Mouse (Mus musculus) heart, adult 18-20 months (tissue): Measurements from ENCODE around the gene Gjb1. TPM values are rescaled to one million over a fixed set of nuclear protein-coding genes. Genes with fewer than 3 reads are reported as not detected.
A peak's percentile ranks its signal among the peaks of the same experiment; 100 is the strongest.
"Not testable (repeated sequence)": the region's sequence is repeated elsewhere in the genome, so short reads cannot be mapped to it uniquely, and the experiment has no call there.

Source experiments
- DNase-seq, 2 experiments: peaks; one replicate each; pipeline ENCODE4 v3.0.0; 2021 to 2022; ENCODE audit warnings: mixed read lengths in 1 of 2
- long read RNA-seq, 2 experiments: library from polyadenylated mRNA; stranded (forward); transcript quantifications; one replicate each; pipeline ENCODE4 v2.0.0; 2021
- total RNA-seq, 2 experiments: library from RNA; stranded (reverse); gene quantifications; 2 replicates each; pipeline ENCODE4 v1.2.3; 2021

The Gjb1 gene
- not detected for total RNA-seq
- long read RNA-seq, experiment 1: 0 reads
- long read RNA-seq, experiment 2: 0 reads

DNA sequence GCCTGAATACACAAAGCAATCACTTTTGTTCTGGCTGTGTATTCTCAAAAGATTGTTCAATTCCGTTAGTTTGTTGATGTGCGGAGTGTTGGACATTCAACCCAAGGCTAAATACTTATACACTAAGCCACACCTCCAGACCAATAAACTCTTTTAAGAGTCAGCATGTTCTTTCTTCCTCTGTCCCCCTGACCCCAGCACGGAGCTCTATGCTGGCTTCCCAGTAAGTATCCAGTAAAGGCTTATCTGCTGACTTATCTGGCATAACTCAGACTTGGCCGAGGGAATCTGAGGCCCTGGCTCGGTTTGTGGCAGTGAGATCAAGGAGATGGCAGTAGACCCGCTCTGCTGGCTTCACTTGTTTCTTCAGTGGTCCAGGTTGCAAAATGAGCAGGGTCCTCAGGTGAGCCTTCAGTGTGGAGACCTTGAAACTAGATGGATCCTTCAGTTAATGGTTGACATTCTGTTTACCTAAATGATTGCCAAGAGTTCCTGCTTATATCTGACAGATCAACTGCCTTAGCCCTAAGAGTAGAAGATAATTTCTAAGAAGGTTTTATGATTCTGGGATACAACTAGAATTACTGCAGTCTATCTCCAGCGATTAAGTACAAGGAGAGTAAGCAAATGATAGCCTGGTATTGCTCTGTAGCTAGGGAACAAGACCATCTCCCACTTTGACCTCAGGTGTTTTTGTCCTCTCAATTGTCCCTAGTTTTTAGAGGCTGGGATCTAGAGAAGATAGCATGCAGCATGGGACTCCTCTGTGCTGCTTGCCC is at the start of gene Gjb1:
Gjb1 (plus strand) TSS at position 189 of the 779 bp plus-strand sequence.
- DNase-seq: no peak

DNA sequence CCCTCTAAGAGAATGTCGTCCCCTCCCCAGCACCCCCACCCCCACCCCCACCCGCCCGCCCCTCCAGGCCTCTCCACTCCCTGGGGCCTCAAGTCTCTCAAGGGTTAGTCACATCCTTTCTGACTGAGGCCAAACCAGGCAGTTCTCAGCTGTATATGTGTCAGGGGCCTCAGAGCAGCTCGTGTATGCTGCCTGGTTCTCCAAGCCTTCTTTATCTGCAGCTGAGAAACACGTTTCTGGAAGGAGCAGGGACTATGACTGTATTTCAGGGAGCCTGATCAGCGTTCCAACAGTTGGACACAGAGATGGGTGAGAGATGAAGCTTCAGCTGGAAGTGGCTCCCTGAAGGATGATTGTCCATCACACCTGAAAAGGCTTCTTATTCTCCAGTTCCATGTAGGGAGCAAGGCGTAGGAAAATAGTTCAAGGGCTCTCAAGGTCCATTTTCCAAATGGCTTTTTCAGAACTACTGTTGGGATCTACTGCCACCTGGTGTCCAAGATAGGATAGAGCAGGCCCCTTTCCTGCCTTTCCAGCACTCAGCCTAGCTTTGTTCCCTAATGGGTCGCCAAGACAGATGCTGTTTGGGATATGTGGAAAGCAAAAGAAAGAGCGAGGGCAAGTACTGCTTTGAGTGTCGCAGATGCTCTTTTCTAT is 46.7 kb upstream of the Gjb1 start:
- DNase-seq: peak; percentile 60 to 77

DNA sequence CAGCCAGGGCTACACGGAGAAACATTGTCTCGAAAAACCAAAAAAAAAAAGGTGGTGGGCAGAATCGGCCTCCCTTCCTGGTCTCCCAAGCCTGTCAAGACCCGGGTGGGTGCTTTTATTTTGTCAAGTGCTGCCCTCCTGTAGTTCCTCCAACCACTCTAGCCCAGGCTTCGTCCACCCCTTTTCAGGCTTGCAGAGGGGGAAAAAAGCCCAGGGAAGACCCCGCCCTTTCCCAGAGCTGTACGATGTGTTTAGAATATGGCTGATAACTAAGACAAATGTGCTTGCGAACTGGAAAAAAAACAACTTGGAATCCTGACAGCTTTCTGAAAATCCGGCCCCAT is 44.2 kb upstream of the Gjb1 start:
- DNase-seq: no peak

DNA sequence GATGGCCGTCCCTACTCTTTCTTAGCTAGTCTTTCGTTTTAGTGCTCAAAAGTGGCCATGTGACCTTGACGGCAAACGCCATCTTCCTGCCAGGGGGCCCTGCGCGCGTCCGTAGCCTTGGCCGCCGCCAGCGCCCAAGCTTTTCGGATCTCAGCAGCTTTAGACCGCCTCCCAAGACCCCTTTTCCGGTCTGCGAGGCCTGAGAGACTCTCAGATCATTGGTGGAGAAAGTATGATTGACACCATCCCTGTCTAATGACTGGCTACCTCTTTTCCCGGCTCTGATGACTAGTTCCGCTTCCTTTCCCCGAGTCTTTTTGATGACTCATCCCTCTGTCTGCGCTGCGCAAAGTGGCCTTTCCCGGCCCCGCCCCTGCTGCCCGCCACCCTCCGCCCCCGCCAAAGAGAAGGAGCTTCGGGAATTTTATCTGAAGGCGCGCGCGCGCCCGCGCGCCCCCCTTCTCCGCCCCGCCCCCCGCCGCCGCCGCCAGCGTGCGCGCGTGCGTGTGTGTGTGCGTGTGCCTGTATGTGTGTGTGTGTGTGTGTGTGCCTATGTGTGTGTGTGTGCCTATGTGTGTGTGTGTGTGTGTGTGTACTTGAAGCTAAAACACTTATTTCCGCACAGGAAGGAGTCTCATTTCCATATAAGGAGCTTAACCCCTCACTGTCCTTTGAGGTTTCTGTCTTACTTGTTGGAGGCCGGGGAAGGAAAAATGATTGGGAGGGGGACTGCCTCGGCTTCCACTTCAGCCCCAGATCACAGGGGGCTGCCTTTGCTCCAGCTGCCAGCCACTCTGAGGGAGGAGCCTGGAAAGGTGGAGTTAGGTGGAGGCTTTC is 43.6 kb upstream of the Gjb1 start:
- DNase-seq: peak; percentile 87 to 95

DNA sequence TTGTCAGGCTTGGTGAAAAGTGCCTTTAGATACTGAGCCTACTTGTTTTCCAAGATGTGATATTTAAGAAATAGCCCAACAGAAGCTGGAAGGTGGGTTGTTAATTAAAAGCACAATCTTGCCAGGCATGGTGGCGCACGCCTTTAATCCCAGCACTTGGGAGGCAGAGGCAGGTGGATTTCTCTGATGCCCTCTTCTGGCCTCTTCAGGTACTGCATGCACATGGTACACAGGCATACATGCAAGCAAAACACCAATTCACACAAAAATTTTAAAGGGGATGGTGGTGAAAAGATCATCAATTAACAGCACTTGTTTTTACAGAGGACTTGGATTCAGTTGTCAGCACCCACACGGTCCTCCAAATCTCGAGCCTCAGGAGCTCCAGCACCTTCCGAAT is 41.6 kb upstream of the Gjb1 start:
- DNase-seq: no peak

DNA sequence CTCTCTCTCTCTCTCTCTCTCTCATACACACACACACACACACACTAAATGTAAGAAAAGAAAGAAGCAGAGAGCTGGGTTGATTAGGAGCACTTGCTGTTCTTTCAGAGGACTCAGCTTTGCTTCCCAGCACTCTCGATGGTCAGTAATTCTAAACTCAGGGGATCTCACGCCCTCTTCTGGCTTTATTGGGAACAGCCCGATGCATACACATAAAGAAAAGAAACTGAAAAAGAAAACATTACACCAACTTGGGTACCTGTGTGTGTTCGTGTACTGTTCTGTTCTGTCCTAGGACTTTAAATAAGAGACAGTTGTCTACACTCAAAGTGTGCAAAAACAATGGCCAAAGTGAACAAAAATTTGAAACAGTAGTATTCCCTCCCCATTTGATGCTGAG is 37.5 kb upstream of the Gjb1 start:
- DNase-seq: no peak

DNA sequence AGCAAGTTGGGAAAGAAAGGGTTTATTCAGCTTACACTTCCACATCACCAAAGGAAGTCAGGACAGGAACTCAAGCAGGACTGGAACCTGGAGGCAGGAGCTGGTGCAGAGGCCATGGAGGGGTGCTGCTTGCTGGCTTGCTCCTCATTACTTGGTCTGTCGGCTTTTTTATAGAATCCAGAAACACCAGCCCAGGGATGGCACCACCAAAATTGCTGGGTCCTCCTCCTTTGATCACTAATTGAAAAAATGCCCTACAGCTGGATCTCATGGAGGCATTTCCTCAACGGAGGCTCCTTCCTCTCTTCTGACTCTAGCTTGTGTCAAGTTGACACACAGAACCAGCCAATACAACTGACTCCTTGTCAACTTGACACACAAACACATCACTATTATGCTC is 33.3 kb upstream of the Gjb1 start:
- DNase-seq: not testable (repeated sequence)

DNA sequence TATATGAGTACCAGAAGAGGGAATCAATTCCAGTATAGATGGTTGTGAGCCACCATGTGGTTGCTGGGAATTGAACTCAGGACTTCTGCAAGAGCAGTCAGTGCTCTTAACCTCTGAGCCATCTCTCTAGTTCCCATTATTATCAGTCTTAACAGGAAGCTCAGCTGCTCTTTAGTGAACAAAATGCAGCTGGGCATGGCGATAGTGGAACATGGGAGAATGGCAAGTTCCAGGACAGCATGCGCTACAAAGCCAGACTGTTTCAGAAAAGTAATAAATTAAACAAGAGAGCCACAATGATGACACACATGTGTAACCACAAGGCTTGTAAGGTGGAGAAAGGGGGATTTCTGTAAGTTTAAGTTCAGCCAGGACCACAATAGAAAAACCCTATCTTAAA is 30.7 kb upstream of the Gjb1 start:
- DNase-seq: no peak

DNA sequence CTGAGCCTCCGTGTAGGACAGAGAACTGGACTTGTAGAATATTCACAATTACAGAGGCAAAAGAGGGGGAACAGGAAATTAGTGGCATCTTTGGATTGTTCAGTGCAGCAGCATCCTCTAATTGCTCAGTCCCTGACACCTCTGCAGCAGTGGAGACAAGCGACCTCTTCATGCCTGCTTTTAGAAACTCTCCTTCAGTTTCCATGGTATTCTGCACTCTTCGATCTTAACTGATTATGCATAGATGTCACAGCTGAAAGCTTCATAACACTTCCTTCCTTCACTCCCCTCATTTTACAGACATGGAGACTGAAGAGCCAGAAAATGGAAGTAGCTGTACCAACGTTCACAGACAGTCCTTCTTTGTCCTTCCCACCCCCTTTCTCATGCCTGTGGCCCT is 29.7 kb upstream of the Gjb1 start:
- DNase-seq: no peak

DNA sequence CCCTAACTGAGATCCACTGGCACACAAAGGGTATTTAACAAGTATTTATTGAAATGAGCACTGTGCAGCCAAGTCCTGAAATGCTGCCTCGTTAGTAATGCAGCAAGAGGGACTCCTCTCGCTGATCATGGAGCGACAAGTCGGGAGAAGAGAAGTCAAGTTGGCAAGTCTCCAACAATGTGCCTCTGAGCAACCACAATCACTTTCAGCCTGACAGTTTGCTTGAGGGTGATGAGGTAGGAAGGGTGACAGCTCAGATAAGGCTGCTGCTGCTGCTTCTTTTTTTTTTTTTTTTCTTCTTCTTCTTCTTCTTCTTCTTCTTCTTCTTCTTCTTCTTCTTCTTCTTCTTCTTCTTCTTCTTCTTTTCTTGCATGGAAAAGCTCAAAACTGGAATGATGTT is 25.0 kb upstream of the Gjb1 start:
- no peak for DNase-seq

DNA sequence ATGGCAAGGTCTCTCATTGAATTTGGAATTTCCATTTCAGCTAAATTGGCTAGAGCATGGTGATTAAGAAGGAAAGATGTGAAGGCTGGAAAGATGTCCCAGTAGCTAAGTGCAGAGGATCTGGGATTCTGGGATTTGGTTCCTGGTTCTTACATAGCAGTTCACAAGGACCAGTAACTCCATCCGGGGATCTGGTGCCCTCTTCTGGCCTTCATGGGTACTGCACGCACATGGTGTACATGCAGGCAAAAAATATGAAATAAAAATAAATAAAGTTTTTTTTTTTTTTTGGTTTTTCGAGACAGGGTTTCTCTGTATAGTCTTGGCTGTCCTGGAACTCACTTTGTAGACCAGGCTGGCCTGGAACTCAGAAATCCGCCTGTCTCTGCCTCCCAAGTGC is 17.3 kb upstream of the Gjb1 start:
- DNase-seq: not testable (repeated sequence)

DNA sequence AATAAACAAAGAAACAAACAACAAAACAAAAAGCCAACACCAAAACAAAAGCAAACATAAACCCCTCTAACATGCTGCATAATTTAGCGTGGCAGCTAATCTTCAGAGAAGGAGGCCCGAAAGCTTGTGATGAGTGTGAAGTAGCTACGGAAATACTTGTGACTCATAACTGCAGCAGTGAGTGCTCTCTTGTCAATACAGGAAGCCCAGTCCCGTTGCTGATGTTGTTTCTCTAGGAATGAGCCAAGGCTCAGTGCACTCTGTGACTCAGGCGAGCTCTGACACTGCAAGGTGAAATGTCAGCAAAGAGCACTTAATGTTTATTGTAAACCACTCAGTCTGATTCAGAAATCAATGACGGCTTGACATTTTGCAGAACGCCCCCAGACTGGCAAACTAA is 7.2 kb upstream of the Gjb1 start:
- no peak for DNase-seq

DNA sequence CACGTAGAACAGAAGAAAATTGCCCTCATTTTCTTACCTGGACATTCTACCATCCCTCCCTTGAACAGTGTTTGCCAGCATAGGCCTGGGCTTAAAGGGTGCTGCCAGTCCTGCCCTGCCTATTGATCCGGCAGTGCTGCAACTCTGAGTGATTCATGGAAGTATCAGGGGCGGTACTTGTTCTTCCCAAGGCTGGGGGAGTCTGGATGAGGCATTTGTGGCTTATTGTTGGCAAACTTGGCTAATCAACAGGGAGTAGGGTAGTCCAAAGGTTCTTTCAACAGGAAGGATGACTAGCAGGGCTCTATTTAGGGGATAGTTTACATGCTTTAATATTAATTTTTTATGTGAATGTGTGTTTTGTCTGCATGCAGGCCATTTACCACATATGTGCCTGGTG is 5.6 kb upstream of the Gjb1 start:
- DNase-seq: no peak

DNA sequence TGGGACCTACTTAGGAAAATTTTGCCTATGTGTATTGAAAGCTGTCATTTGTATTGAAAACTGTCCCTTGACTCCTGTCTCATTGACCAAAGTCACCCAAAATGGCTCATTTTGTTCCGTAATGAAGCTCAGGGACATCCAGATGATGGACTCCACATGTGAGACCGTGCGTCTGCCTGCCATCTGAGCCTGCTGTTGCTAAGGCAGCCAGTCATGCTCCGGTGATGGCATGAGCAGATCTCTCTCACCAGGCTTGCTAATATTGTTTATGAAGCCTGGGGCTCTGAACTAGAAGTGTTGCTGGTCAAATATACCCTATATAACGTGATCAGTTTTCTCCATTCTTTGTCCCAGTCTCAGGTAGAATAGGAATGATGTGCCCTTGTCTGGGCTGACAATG is 3.2 kb upstream of the Gjb1 start:
- DNase-seq: no peak

DNA sequence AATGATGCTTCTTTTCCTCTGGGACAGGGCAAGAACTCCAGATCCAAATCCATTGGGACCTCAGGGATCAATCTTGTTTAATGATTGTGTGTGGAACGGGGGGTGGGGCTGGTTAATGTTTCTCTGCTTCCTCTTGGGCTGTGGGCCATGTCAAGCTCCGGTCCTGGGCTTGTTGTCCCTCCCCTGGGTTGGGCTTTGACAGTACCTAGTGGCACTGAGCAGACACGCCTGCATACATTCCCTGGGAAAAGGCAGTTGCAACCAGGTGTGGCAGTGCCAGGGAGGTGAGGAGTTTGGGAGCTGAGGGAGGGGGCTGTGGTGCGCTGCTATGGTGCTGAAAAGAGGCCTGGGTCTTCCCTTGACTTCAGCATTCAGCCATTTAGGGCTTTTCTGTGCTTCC is 898 bp downstream of the Gjb1 start:
- no peak for DNase-seq

DNA sequence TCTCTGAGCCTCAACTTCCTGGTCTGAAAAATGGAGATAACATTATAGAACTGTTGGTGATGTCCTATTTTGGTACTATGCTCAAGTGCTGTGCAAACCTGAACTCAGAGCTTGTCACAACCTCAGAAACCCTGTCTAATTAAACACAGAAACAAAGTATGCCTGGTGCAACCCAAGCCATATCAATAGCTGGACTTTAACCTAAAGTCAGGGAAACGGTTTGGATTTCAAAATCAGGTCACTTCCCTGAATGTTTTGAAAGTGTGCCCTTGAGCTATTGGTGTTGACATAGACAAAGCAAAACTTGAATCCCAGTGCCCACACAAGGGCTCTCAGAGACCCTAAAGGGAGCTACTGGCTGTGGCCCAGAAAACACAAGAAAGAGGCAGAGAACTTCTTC is 3.6 kb downstream of the Gjb1 start:
- DNase-seq: no peak

DNA sequence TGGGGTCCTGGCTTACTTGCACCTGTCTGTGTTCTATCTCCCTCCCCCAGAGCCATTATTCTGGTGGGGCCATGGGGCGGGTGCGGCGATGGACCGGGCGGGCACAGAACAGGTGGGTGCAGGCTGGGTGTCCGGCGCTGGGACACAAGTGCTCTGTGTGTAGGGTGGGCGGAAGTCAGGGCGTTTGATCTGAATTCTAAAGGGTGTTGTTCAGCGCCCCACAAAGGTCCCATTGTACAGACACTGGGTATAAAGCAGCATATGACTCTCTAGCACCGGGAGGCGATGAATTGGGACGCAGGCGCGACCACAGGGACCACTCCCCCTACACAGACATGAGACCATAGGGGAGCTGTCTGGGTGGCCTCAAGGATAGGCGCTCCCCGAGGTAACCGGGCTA is 7.3 kb downstream of the Gjb1 start:
- no peak for DNase-seq

DNA sequence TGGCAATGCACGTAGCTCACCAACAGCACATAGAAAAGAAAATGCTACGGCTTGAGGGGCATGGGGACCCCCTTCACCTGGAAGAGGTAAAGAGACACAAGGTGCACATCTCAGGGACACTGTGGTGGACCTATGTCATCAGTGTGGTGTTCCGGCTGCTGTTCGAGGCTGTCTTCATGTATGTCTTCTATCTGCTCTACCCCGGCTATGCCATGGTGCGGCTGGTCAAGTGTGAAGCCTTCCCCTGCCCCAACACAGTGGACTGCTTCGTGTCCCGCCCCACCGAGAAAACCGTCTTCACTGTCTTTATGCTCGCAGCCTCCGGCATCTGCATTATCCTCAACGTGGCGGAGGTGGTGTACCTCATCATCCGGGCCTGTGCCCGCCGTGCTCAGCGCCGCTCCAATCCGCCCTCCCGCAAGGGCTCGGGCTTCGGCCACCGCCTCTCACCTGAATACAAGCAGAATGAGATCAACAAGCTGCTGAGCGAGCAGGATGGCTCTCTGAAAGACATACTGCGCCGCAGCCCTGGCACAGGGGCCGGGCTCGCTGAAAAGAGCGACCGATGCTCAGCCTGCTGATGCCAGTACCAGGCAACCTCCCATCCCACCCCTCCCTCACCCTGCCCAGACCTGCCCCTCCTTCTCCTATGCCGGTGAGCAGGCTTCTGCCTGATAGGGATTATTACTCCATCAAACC is 8.4 kb downstream of the Gjb1 start:
- DNase-seq: no peak

DNA sequence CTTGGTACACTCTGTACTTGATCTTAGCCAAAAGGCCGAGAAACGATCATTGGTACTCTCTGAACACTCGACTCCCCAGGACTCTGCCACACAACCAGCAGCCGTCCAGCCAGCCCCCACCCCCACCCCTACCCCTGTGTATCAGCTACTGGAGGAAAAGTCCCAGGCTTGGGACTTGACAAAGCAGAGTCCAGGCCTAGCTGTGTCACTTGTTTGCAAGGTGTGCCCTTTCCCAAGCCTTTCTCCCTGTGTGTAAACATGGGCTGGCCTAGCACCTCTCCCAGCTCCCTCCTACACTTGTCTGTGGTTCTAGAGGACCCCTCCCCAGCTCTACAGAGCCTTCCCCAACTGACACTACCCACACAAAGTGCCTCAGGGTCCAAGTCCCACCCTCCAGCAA is 10.0 kb downstream of the Gjb1 start:
- DNase-seq: no peak

DNA sequence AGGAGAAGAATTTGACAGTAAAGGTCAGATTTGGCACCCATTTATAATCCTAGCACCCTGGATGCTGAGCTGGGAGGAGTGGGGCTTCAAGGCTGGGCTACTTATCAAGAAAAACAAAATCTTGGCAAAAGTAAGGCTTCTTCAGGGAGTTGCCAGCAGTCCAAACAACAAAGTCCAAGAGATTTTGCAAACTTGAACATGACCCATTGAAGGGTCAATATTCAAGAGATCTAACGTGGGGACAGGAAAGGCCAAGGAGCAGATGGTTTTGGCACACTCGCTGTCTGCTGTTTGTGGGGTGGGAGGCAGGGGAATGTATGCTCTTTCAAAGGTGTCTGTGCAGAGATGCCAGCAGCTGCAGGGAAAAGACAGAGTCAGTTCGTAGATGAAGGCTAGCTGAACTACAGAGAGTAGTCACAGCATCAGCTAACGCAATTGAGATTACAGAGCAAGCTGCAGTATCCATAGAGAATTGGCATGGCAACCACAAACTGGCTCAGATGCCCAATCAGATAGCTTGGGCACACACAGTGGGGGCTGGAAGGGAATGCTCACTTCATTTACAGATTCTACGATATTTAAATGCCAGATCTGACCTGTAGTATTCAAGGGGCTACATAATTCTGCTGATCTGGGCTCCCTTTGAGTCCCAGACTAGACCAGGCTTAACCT is 12.8 kb downstream of the Gjb1 start:
- DNase-seq: no peak

DNA sequence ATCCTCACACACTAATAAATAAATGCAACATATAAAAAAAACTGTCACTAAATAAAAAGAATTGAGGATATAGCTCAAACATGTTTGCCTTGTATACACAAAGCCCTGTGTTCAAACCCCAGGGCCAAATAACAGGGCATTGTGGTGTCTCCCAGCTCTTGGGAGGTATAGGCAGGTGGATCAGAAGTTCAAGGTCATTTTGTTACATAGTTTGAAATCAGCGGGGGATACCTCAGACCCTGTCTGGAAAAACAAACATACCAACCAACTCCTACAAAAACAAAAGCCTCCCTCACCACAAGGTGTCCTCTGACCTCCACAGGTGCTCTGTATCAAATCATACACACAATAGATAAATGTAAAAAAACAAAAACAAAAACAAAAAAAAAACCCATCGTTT is 18.2 kb downstream of the Gjb1 start:
- no peak for DNase-seq

DNA sequence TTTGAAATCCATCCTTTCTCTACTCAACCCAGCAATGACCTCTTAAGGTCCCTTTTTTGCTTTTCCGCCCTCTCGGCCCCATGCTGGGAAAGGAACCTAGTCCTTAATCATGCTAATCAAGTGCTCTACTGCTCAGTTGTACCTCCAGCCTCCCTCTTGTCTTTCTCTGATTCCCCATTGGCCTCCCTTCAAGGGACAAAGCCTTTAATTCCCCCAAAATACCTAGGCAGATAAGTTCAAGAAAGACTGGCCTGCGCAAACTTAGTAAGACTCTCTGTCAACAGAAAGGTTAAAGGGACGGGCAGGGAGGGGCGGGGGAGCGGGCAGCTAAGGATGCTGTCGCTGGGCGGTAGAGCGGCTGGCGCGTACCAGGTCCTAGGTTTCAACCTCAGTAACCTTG is 20.3 kb downstream of the Gjb1 start:
- DNase-seq: no peak
